Comparison of ENCODE assay signal across 9 mouse cellular contexts in the genomic region with DNA sequence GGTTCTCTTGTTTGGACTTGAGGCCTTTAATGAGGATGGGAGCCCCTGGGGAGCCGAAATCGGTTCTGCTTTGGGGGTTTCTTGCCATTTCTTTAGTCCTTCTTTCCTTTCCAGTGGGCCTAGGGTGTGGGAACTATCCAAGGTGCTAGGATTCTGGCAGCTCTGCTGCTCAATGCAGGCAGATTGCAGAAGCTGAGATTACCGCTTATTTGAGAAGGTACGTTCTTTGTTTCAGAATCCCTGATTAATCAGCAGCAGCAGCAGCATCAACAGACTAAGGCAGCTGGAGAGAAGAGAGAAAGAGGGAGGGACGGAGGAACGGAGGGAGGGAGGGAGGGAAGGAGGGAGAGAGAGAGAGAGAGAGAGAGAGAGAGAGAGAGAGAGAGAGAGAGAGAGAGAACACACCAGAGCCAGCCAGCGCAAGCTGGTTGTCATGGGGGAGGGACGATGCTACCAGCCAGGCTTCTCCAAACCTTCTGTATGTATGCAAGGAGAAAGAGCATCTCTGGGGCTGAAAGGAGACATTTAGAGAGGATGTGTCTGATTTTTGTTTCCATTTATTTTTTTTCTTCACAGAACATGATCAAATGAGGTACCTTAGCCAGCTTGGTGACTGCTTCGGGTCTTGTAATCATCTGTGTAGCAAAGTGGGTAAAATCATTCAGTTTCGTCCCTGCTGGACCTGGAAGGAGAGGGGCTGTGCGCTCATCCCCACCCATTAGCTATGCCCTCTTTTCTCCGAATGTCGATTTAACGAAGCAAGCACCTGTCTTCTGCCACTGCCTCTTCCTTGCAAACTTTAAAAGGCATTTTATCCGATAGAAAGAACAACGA. TPM values are rescaled to one million over a fixed set of nuclear protein-coding genes. Genes with fewer than 3 reads are reported as not detected.
DNase-seq lines count a peak whose midpoint lies in the region; ATAC-seq lines count a peak whose summit lies in the region.
"Had no signal": no experiment of that assay in that cellular context is flagged by ENCODE, and none has a peak within 500 bp of the region (broad histone marks: within the 10 kb centered on the region; RNA-seq: fewer than 3 reads in every experiment).

TSS of gene Nyap2 (plus strand) at position 120 of the 834 bp plus-strand sequence.

- H3K4me2 ChIP-seq in hindbrain, embryonic 11.5 days (replicated peaks; ENCODE audit: low read depth, low read length), result peak within 1 kb of the TSS; percentile 31
- no peak within 1 kb of the TSS for H3K4me2 ChIP-seq in limb, embryonic 11.5 days (ENCODE audit: low read depth, severe bottlenecking)
- H3K4me2 ChIP-seq: limb, embryonic 13.5 days; stomach, embryonic 15.5 days had no signal

- WGBS in hindbrain, embryonic 11.5 days, result 32% methylated on average over 16 of the region's 16 CpGs
- 34% methylated on average over 16 of the region's 16 CpGs for WGBS in limb, embryonic 11.5 days

- H3K4me1 ChIP-seq in hindbrain, embryonic 11.5 days (replicated peaks; ENCODE audit: control insufficient read depth, insufficient read depth, low read length), result no peaks in the 10 kb centered on the region
- H3K4me1 ChIP-seq in limb, embryonic 11.5 days (ENCODE audit: control insufficient read depth, insufficient read depth, low read length), result no peaks in the 10 kb centered on the region
- H3K4me1 ChIP-seq: limb, embryonic 13.5 days; stomach, embryonic 15.5 days had no signal

- peak within 1 kb of the TSS; percentile 50; the same call in 1 of the 2 replicates for H3K9ac ChIP-seq in hindbrain, embryonic 11.5 days (ENCODE audit: low read depth, low read length)
- H3K9ac ChIP-seq in limb, embryonic 11.5 days (ENCODE audit: low read length), result no peak within 1 kb of the TSS
- H3K9ac ChIP-seq: limb, embryonic 13.5 days; stomach, embryonic 15.5 days had no signal

- DNase-seq in brain, embryonic 18.5 days (ENCODE audit: low read depth, low spot score), result peak; percentile 74
- DNase-seq in cerebellum, postnatal 36 days, result peak; percentile 69 to 71
- peak; percentile 45 for DNase-seq in hindbrain, embryonic 11.5 days (ENCODE audit: low spot score)
- peak; percentile 40 for DNase-seq in limb, embryonic 11.5 days (ENCODE audit: low spot score)
- peak; percentile 56 to 73 for DNase-seq in right cerebral cortex, postnatal 36 days (ENCODE audit: low spot score in 2 of 2)
- DNase-seq in lung, postnatal 25 days (ENCODE audit: low spot score), result no peak
- no peak for DNase-seq in liver

- H3K36me3 ChIP-seq in hindbrain, embryonic 11.5 days (ENCODE audit: control insufficient read depth, insufficient read depth, low read length), result no peaks in the 10 kb centered on the region
- H3K36me3 ChIP-seq in limb, embryonic 11.5 days (ENCODE audit: control insufficient read depth, insufficient read depth, low read length), result no peaks in the 10 kb centered on the region
- H3K36me3 ChIP-seq: limb, embryonic 13.5 days; stomach, embryonic 15.5 days had no signal

- peak within 1 kb of the TSS; percentile 75 for H3K27ac ChIP-seq in hindbrain, embryonic 11.5 days (ENCODE audit: low read depth, low read length)
- no peak within 1 kb of the TSS for H3K27ac ChIP-seq in limb, embryonic 11.5 days (replicated peaks; ENCODE audit: low read depth, low read length)
- H3K27ac ChIP-seq: limb, embryonic 13.5 days; stomach, embryonic 15.5 days had no signal

- ATAC-seq in hindbrain, embryonic 11.5 days (ENCODE audit: low FRiP score), result peak; percentile 67
- ATAC-seq in limb, embryonic 11.5 days (ENCODE audit: insufficient number of reproducible peaks, low FRiP score, low TSS enrichment, low read depth), result no peak

- H3K27me3 ChIP-seq in hindbrain, embryonic 11.5 days (ENCODE audit: control insufficient read depth, insufficient read depth, low read length), result no peaks in the 10 kb centered on the region
- no peaks in the 10 kb centered on the region for H3K27me3 ChIP-seq in limb, embryonic 11.5 days (ENCODE audit: control insufficient read depth, insufficient read depth, low read length)
- H3K27me3 ChIP-seq: limb, embryonic 13.5 days; stomach, embryonic 15.5 days had no signal

- no peaks in the 10 kb centered on the region for H3K9me3 ChIP-seq in hindbrain, embryonic 11.5 days (ENCODE audit: control insufficient read depth, low read length)
- H3K9me3 ChIP-seq in limb, embryonic 11.5 days (ENCODE audit: control insufficient read depth, low read length), result no peaks in the 10 kb centered on the region
- H3K9me3 ChIP-seq: limb, embryonic 13.5 days; stomach, embryonic 15.5 days had no signal

- peak within 1 kb of the TSS; percentile 25 for H3K4me3 ChIP-seq in hindbrain, embryonic 11.5 days (ENCODE audit: low read depth, low read length)
- H3K4me3 ChIP-seq in limb, embryonic 11.5 days (ENCODE audit: low read depth, low read length), result no peak within 1 kb of the TSS
- H3K4me3 ChIP-seq: limb, embryonic 13.5 days; stomach, embryonic 15.5 days had no signal

RNA-seq across cellular contexts. Expression of gene Nyap2, which starts in this region (rescaled TPM):
- polyA plus RNA-seq in hindbrain, embryonic 11.5 days (2014; fragmentation: Nextera tagmentation; extraction: Ambion mirVana), result 2.9 and 3.4 TPM in 2 replicates
- polyA plus RNA-seq in limb, embryonic 11.5 days (2014; fragmentation: Nextera tagmentation; extraction: Ambion mirVana), result not detected in 2 replicates

Comparison
In these comparisons a context has a peak if more than half of its experiments do, and no peak if none do; other contexts are left out.
1. Peak in DNase-seq in limb, embryonic 11.5 days; RNA of the gene not detected or under 1 TPM.
2. DNase-seq: peak in brain, embryonic 18.5 days (single experiment), cerebellum, postnatal 36 days (2 of 2), hindbrain, embryonic 11.5 days (single experiment) and right cerebral cortex, postnatal 36 days (2 of 2); none in lung, postnatal 25 days (single experiment) and liver (single experiment).